Mouse (Mus musculus): ENCODE results near the gene Map3k3. TPM values are rescaled to one million over a fixed set of nuclear protein-coding genes. Genes with fewer than 3 reads are reported as not detected.
A peak's percentile ranks its signal among the peaks of the same experiment; 100 is the strongest.
"Not testable (repeated sequence)": the region's sequence is repeated elsewhere in the genome, so short reads cannot be mapped to it uniquely, and the experiment has no call there.

Gene Map3k3
- polyA plus RNA-seq, 1 experiment from 2014 or later: 20.5 TPM

DNA sequence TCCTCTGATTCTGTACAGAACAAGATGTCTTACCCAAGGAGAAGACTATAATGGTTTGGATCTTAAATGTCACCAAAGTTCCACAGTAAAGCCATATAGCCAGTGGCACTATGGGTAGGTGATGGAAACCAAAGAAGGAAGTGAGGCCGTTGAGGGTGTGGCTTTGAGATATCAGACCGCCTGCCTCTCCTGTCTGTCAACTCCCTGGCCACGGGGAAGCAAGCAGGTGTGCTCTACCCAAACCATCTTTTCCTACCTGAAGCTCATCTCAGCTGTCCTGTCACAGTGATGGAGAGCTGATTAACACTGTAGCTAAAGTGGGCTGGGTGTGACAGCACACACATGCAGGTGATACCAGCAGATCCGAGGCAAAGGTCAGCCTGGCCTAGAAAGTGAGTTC is 113.9 kb downstream of the Map3k3 start:
- Histone ChIP-seq H3K9me3 (no peaks in the 10 kb centered on the region), H3K9ac (no peak overlapping the region), H3K27ac (replicated peaks) (no peak overlapping the region), H3K4me2 (no peak overlapping the region), H3K36me3 (peaks cover 62% of the 10 kb centered on the region), H3K4me1 (peaks cover 25% of the 10 kb centered on the region), H3K27me3 (replicated peaks) (no peaks in the 10 kb centered on the region), H3K4me3 (no peak overlapping the region)
- 76% methylated on average over 4 of the region's 4 CpGs for WGBS
- no peak for ATAC-seq (ENCODE audit: extremely low read depth, insufficient number of reproducible peaks, low FRiP score, low TSS enrichment)

DNA sequence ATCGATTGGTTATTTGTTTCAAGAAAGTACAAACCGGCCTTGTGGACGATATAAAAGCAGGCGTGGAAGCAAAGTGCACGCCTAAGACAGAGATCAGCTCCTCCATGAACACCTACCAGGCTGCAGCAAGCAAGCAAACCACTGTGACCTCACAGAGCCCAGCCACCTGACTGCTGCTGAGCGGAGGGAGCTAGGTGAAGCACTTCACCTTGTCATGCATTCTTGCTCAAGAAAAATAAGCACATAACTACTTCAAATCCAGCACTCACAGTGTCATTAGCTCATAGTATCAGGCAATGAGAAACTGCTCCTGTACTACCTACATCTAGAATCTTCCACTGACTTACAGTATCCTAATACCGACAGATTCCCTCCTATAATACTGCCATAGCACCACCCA is 115.6 kb downstream of the Map3k3 start:
- H3K9me3 ChIP-seq; H3K27me3 ChIP-seq (replicated peaks); ATAC-seq (ENCODE audit: extremely low read depth, insufficient number of reproducible peaks, low FRiP score, low TSS enrichment); H3K4me3 ChIP-seq; H3K9ac ChIP-seq; H3K4me2 ChIP-seq; H3K27ac ChIP-seq (replicated peaks): not testable (repeated sequence)
- 93% methylated on average over 7 of the region's 7 CpGs for WGBS
- Histone ChIP-seq H3K4me1 (peaks cover 14% of the 10 kb centered on the region), H3K36me3 (peaks cover 79% of the 10 kb centered on the region)

DNA sequence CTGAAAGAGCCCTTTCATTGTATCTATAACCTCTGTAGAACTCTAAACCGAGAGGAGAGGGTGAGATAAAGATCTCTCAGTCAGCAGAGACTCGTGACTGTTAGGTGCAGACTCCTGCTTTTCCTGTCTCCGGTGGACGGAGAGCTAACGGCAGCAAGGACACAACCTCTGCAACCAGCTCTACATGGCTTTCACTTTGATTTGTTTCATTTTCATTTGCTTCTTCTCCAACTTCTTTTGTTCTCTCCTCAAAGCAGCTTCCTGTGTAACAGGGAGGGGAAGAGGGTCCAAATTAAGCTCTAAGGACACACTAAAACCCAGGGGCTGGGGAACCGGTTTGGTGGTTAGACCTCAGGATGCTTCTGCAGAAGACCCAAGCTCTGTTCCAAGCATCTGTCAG is 116.3 kb downstream of the Map3k3 start:
- H3K4me3 ChIP-seq: no peak overlapping the region
- WGBS: 63% methylated on average over 6 of the region's 6 CpGs
- no peaks in the 10 kb centered on the region for H3K9me3 ChIP-seq
- no peak overlapping the region for H3K9ac ChIP-seq
- no peak overlapping the region for H3K4me2 ChIP-seq
- H3K27ac ChIP-seq (replicated peaks): 0 out of 2 replicates have a peak overlapping the region, but pooled peaks have one; percentile 5
- H3K27me3 ChIP-seq (replicated peaks): no peaks in the 10 kb centered on the region
- no peak for ATAC-seq (ENCODE audit: extremely low read depth, insufficient number of reproducible peaks, low FRiP score, low TSS enrichment)
- peaks cover 8% of the 10 kb centered on the region for H3K4me1 ChIP-seq
- peaks cover 86% of the 10 kb centered on the region for H3K36me3 ChIP-seq

DNA sequence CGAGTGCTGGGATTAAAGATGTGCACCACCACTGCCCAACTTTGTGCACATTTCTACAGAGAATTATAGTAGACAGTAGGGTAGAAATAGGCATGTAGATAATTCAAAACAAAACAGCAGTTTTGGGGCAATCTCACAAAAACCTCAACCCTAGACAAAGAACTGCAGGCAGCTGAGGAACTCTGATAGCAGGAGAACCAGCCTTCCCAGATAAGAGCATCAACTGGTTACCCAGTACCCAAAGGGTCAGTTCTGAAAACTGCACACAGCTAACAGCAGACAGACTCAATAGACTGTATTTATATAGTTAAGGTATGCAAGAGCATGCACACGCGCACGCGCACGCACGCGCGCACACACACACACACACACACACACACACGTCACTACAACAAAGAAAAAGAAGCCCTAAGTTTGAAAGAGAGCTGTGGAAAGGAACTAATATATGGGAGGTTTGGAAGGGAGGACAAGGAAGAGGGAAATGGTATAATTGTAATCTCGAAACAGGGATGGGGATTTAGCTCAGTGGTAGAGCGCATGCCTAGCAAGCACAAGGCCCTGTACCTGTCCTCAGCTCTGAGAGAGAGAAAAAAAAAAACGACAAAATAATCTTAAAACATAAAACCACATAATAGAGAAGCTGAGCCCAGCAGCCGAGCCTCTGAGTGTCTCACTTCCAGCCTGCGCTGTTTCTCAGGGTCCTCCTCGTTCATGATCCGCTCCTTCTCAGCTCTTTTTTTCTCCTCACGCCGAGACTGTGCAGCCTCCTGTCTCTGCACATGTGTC is 117.1 kb downstream of the Map3k3 start:
- 0 out of 2 replicates have a peak overlapping the region, but pooled peaks have one; percentile 9 for H3K27ac ChIP-seq (replicated peaks)
- WGBS: 88% methylated on average over 19 of the region's 19 CpGs
- H3K4me2 ChIP-seq: no peak overlapping the region
- no peaks in the 10 kb centered on the region for H3K9me3 ChIP-seq
- H3K4me1 ChIP-seq: 0 out of 2 replicates have a peak, but pooled peaks cover 3% of the 10 kb centered on the region
- H3K9ac ChIP-seq: no peak overlapping the region
- no peak for ATAC-seq (ENCODE audit: extremely low read depth, insufficient number of reproducible peaks, low FRiP score, low TSS enrichment)
- peaks cover 90% of the 10 kb centered on the region for H3K36me3 ChIP-seq
- H3K4me3 ChIP-seq: no peak overlapping the region
- no peaks in the 10 kb centered on the region for H3K27me3 ChIP-seq (replicated peaks)

DNA sequence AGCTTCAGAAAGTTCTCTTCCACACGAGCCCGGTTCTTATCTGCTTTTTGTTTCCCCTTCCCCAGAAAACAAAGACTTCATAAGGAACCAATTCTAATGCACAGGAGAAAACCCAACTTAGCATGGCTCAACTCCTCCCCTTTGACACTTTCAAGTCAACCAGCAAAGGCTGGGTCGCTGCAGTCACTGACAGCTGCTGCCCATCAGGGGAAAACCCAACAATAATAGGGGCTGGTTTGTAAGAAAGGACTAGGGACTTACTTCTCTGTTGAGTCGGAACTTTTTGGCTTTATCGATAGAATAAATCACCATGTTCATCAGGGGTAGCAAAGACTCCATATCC is 117.7 kb downstream of the Map3k3 start, which contains the start of gene Strada:
TSS of gene Strada (minus strand) at position 46 of the 343 bp plus-strand sequence.
- Histone ChIP-seq H3K27me3 (replicated peaks) (no peaks in the 10 kb centered on the region), H3K9ac (no peak within 1 kb of the TSS), H3K4me1 (0 out of 2 replicates have a peak, but pooled peaks cover 3% of the 10 kb centered on the region), H3K9me3 (no peaks in the 10 kb centered on the region), H3K36me3 (peaks cover 90% of the 10 kb centered on the region), H3K4me2 (no peak within 1 kb of the TSS), H3K4me3 (no peak within 1 kb of the TSS), H3K27ac (replicated peaks) (0 out of 2 replicates have a peak within 1 kb of the TSS, but pooled peaks have one; percentile 9)
- no peak for ATAC-seq (ENCODE audit: extremely low read depth, insufficient number of reproducible peaks, low FRiP score, low TSS enrichment)
- WGBS: 61% methylated on average over 5 of the region's 5 CpGs

Other genes starting within 250 kb of the Map3k3 start
- gene Cyb561, start 131.3 kb upstream of the Map3k3 start, polyA plus RNA-seq (2015; fragmentation: Nextera tagmentation; extraction: Ambion mirVana): 4.6 and 5.2 TPM in 2 replicates
- gene Ace, start 116.7 kb upstream of the Map3k3 start, polyA plus RNA-seq (2015; fragmentation: Nextera tagmentation; extraction: Ambion mirVana): 0.96 and 1.1 TPM in 2 replicates
- not detected in 2 replicates for gene Ace3, start 89.9 kb upstream of the Map3k3 start, polyA plus RNA-seq (2015; fragmentation: Nextera tagmentation; extraction: Ambion mirVana)
- 0.13 and 0.17 TPM in 2 replicates for gene Kcnh6, start 76.5 kb upstream of the Map3k3 start, polyA plus RNA-seq (2015; fragmentation: Nextera tagmentation; extraction: Ambion mirVana)
- 43.0 and 43.8 TPM in 2 replicates for gene Dcaf7, start 47.7 kb upstream of the Map3k3 start, polyA plus RNA-seq (2015; fragmentation: Nextera tagmentation; extraction: Ambion mirVana)
- gene Taco1, start 18.6 kb upstream of the Map3k3 start, polyA plus RNA-seq (2015; fragmentation: Nextera tagmentation; extraction: Ambion mirVana): 9.0 and 11.0 TPM in 2 replicates
- not detected in 2 replicates for gene Gm10840, start 76.2 kb downstream of the Map3k3 start, polyA plus RNA-seq (2015; fragmentation: Nextera tagmentation; extraction: Ambion mirVana)
- 119 TPM in 2 replicates for gene Limd2, start 76.2 kb downstream of the Map3k3 start, polyA plus RNA-seq (2015; fragmentation: Nextera tagmentation; extraction: Ambion mirVana)
- 18.9 and 20.4 TPM in 2 replicates for gene Strada, start 117.6 kb downstream of the Map3k3 start, polyA plus RNA-seq (2015; fragmentation: Nextera tagmentation; extraction: Ambion mirVana)
- gene Ccdc47, start 131.7 kb downstream of the Map3k3 start, polyA plus RNA-seq (2015; fragmentation: Nextera tagmentation; extraction: Ambion mirVana): 79.6 and 81.5 TPM in 2 replicates
- gene Ddx42, start 132.3 kb downstream of the Map3k3 start, polyA plus RNA-seq (2015; fragmentation: Nextera tagmentation; extraction: Ambion mirVana): 43.5 and 46.7 TPM in 2 replicates
- 36.6 and 37.4 TPM in 2 replicates for gene Ftsj3, start 171.5 kb downstream of the Map3k3 start, polyA plus RNA-seq (2015; fragmentation: Nextera tagmentation; extraction: Ambion mirVana)
- gene Psmc5, start 171.5 kb downstream of the Map3k3 start, polyA plus RNA-seq (2015; fragmentation: Nextera tagmentation; extraction: Ambion mirVana): 229 and 256 TPM in 2 replicates
- 17.9 and 20.4 TPM in 2 replicates for gene Smarcd2, start 188.4 kb downstream of the Map3k3 start, polyA plus RNA-seq (2015; fragmentation: Nextera tagmentation; extraction: Ambion mirVana)
- gene Tcam1, start 192.1 kb downstream of the Map3k3 start, polyA plus RNA-seq (2015; fragmentation: Nextera tagmentation; extraction: Ambion mirVana): 0.06 and 0.13 TPM in 2 replicates
- not detected in 2 replicates for gene Gh, start 217.3 kb downstream of the Map3k3 start, polyA plus RNA-seq (2015; fragmentation: Nextera tagmentation; extraction: Ambion mirVana)
- 1.2 TPM in 2 replicates for gene Cd79b, start 230.1 kb downstream of the Map3k3 start, polyA plus RNA-seq (2015; fragmentation: Nextera tagmentation; extraction: Ambion mirVana)

Data from heart, embryonic 13.5 days (tissue).